Mouse (Mus musculus) splenic B cell, adult 2 months (primary cell): ENCODE measurements at regions not wholly inside any gene's neighbourhood (a gene's known extent, or its start where the extent isn't known, plus 50 kb on each side); places are given as distances from the start of the nearest gene placed in this dataset.

ENCODE experiments used
- DNase-seq: peaks from one replicate; pipeline ENCODE4 v3.0.0-alpha.2; 2011; ENCODE audit warnings: low read depth, low spot score
- H3K27me3 ChIP-seq: 2 replicates; pipeline ENCODE4 v1.6.1; 2012; ENCODE audit warnings: mild to moderate bottlenecking, low read length, moderate library complexity, mixed read lengths; ENCODE audit not compliant: control insufficient read depth, poor library complexity, insufficient read depth, severe bottlenecking
- H3K36me3 ChIP-seq: 2 replicates; pipeline ENCODE4 v1.6.1; 2012; ENCODE audit warnings: mild to moderate bottlenecking, low read length, moderate library complexity, mixed read lengths; ENCODE audit not compliant: control insufficient read depth, poor library complexity, insufficient read depth, severe bottlenecking

GRCm38 (mm10) chr1:69746575-69747290 is 59.7 kb upstream of the Ikzf2 start:
- Histone ChIP-seq H3K36me3 (no peaks in the 10 kb centered on the region), H3K27me3 (no peaks in the 10 kb centered on the region)
- DNase-seq, result no peak

DNA sequence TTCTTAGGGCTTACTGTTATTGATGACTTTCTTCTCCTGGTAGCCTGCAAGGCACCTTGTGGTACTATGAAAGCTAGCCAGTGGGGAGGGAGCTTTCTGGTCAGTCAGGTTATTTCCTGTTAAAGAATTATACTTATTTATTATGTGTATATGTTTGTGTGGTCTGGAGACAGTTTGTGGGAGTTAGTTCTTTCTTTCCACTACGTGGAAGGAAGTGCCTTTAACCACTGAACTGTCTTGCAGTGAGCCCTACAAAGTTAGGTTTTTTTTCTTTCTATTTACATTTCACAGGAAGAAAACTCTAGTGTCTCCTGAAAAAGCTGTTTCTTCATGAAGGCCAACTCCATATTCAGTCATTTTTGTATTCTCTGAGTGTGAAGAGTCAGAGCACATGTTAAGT is 65.7 kb upstream of the Ikzf2 start:
- Histone ChIP-seq H3K36me3 (no peaks in the 10 kb centered on the region), H3K27me3 (no peaks in the 10 kb centered on the region)
- DNase-seq, result no peak

DNA sequence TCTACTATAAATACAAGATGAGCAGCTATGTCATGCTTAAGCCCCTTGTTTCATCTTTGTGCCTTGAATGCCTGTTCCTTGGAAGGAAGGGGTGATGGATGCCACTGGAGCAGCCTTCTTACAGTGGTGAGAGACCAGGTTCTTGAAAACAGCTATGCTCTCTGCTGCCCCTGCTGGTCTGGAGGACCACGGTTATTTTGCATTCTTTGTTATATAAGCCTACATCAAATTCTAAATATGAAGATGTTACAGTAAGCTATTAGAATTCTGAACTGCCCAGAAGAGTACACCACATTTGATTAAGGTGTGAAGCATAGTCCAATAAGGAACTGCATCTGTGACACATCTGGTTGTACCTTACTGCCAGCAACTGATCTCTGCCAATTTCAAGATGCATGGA is 69.1 kb upstream of the Spag16 start:
- no peaks in the 10 kb centered on the region for H3K36me3 ChIP-seq
- no peaks in the 10 kb centered on the region for H3K27me3 ChIP-seq
- DNase-seq, result no peak

GRCm38 (mm10) chr1:69759544-69759943 is 67.2 kb upstream of the Spag16 start:
- no peaks in the 10 kb centered on the region for H3K27me3 ChIP-seq
- no peaks in the 10 kb centered on the region for H3K36me3 ChIP-seq
- peak; percentile 1 for DNase-seq

DNA sequence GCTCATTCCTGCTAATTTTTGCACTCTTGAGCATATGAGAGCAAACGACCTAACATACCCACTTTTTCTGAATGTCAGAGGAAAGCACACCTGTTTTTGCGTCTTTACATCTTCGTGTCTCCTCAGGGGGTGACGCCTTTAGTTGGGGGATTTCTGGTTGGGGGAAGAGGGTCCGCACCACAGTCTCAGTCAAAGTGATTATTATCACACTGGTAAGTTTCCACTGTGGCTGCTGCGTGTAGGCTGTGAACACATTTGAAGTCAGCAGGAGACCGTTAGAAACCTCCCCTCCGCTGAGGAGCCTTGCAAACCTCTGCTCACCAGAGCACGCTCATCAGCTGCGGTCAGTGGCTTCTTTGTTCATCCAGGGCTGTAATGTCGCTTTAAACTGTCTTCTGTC is 58.1 kb upstream of the Spag16 start:
- no peaks in the 10 kb centered on the region for H3K27me3 ChIP-seq
- DNase-seq, result no peak
- H3K36me3 ChIP-seq, result no peaks in the 10 kb centered on the region

DNA sequence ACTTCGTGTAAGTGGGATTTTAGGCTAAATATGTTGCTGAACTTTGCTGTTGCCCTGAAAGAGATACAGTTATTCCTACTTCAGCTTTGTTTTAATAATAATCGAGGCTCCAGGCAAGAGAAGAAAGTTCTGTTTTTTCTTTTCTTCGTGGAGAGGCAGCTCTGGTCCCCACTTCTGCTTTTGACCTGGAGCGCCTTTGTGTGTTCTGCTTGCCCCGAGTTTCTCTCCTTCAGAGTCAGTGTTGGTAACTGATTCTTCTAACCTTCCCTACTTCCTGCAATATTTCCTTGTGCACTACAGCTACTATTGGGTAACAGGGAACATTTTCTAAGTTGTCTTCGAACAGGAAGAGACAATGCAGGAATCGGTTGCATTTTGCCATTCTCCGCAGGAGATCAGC is 56.6 kb upstream of the Spag16 start:
- no peak for DNase-seq
- H3K27me3 ChIP-seq, result no peaks in the 10 kb centered on the region
- no peaks in the 10 kb centered on the region for H3K36me3 ChIP-seq

GRCm38 (mm10) chr1:69771436-69771835 is 55.3 kb upstream of the Spag16 start:
- Histone ChIP-seq H3K36me3 (no peaks in the 10 kb centered on the region), H3K27me3 (no peaks in the 10 kb centered on the region)
- no peak for DNase-seq

DNA sequence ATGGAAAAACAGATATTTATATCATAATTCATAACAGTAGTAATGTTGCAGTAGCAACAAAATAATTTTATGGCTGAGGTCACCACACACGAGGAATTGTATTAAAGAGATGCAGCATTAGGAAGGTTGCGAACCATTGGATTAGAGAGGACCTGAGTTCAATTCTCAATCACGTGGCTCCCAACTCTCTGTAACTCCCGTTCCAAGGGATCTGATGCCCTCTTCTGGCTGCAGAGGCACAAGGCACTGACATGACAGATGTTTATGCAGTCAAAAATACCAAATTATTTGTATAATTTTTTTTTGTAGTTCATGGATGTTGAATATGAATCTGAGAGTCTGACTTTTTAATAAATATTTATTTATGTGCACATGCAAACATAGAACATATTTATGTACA is 51.2 kb upstream of the Spag16 start:
- DNase-seq, result no peak
- no peaks in the 10 kb centered on the region for H3K36me3 ChIP-seq
- H3K27me3 ChIP-seq, result no peaks in the 10 kb centered on the region
